Mouse (Mus musculus) ovary, postnatal 14 days (tissue): Measurements from ENCODE around the gene Taar5.

Source experiments
- DNase-seq: peaks from one replicate; pipeline ENCODE4 v3.0.0; 2022; ENCODE audit warnings: low spot score

Gene Taar5

DNA sequence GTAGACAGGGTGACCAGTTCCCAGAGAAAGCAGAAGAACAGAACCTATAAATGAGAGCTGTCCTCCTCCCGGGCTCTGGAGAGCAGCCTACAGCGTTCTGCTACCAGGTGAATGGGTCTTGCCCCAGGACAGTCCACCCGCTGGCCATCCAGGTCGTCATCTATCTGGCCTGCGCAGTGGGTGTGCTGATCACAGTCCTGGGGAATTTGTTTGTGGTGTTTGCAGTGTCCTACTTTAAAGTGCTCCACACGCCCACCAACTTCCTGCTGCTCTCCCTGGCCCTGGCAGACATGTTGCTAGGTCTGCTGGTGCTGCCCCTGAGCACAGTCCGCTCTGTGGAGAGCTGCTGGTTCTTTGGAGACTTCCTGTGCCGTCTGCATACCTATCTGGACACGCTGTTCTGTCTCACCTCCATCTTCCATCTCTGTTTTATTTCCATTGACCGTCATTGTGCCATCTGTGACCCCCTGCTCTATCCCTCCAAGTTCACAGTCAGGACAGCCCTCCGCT is at the start of gene Taar5:
Gene Taar5 (plus strand): TSS at position 51 of the 510 bp plus-strand sequence.
- DNase-seq = no peak

- no peak for DNase-seq
Measured at GRCm38 (mm10) chr10:23922468-23922867, 48.0 kb upstream of the Taar5 start.

DNA sequence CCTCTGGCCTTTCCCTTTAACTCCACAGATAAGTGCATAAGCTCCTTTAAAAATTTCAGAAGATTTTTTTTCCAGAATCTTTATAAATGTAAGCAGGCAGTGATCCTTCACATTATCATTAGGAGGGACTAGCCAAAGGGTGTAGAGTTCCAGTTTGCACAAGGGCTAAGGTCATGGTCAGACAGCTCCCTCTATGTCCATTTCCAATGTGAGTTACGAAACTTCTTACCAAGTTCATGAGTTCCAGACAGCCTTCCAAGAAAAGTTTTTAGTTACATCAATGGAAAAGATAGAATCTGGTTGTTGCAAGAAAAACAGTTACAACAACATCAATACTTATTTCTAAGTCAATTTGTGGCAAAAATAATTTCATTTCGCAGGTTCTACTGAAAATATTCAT is 46.6 kb upstream of the Taar5 start:
- no peak for DNase-seq

- no peak for DNase-seq
Measured at GRCm38 (mm10) chr10:23937613-23938012, 32.9 kb upstream of the Taar5 start.

DNA sequence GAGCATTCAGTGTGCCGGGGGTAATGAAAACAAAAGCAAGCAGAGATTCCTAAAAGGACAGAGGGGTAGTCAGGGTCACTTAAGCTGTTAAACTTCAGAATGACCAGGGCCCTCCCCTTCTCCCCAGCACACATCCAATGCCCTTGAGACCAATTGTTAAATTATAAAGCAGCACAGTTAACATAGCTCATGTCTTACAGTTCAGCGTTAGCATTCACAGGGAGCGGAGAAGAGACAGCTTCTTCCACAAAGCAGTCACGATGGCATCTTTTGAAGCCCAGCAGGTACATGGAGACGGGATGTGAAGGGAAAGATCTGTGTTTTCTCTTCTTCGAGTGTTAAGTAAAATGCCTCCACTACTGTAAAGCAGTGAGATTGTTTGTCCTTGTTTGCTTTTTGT is 32.2 kb upstream of the Taar5 start, which contains the start of gene Taar2:
Gene Taar2 (plus strand): TSS at position 261 of the 400 bp plus-strand sequence.
- no peak for DNase-seq

DNA sequence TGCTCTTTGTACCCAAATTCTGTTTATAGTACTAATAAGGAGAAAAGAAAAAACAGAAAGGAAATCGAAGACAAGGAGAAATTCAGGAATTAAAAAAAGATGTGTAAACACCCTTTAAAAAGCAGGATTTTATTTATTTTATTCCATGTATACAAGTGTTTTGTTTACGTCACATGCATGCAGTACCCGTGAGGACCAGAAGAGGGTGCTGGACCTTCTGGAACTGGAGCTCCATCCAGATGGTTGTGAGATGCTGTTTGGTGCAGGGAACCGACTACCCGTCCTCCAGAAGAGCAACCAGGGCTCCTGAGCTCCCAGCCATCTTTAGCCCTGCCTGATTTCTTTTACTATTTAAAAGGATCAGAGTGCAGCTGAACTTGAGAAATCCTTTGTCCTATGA is 28.0 kb upstream of the Taar5 start:
- no peak for DNase-seq

DNA sequence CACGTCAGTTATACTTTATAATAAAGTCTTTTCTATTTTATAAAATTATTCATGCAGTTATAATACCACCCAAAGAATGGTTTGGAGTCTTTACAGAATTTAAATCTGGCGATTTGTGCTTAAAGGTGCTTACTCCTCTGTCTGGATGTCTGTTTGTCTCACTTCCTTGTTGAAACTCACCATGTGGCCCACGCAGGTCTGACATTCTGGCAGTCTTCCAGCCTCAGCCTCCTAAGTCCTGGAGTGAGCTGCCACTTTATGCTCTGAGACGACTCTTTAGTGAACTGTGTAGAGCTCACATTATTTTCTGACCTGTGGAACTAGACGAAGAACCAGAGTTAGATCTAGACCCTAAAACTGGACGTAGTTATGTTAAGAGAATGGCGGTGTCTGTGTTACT is 22.5 kb upstream of the Taar5 start:
- DNase-seq = no peak

GRCm38 (mm10) chr10:23949508-23950005 is 20.9 kb upstream of the Taar5 start, which contains the start of gene Taar3:
Taar3 (plus strand) TSS chr10:23949558.
- DNase-seq = no peak

GRCm38 (mm10) chr10:23951714-23952113 is 18.8 kb upstream of the Taar5 start:
- no peak for DNase-seq

DNA sequence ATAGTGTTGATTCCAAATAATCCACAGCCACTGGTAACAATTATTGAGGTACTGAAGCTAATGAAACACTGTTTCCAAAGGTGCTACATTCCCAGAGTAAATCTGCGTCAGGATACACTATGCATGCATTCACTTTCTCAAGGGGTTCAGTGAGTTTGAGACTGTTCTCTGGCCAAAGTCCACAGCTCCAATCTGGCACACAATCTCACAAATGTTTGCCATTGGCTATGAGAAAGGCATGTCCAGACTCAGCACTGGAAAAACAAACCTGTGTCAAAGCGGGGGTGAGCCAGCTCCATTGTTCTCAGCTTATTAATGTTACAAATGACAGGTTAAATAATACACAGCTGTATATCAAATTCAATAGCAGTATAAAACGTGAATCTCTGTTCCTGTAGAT is 11.4 kb upstream of the Taar5 start:
- DNase-seq = no peak

GRCm38 (mm10) chr10:23960444-23960915 is 10.0 kb upstream of the Taar5 start, which contains the start of gene Taar4:
Taar4 (plus strand) TSS chr10:23960494.
- DNase-seq = no peak

- DNase-seq = no peak
Measured at GRCm38 (mm10) chr10:23963444-23963843, 7.1 kb upstream of the Taar5 start.

DNA sequence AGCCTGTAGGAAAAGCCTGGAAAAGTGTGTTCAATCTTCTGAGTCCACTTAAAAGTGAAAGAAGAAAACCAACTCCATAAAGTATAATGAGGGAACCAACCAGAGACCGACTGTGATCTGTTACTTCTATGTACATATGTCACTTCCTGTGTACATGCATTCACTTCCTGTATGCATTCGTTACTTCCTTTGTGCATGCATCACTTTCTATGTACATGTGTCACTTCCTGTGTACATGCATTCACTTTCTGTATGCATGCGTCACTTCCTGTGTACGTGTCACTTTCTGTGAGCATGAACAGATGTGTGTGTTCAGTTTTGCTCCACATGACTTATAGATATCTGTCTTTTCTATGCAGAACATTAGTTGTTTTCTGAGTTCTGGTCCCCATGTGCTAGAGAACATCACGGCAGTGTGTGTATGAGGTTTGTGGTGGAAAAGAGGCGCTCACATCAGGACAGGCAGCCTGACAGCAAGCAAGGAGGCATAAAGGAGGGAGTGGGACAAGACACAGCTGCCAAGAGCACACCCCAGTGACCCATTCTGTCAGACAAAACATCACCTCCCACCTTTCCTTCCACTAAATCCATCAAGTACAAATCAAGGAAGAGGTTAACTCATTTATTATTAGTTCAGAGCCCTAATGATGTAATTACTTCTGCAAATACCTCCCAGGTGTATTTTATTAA is 5.4 kb upstream of the Taar5 start:
- DNase-seq = no peak

DNA sequence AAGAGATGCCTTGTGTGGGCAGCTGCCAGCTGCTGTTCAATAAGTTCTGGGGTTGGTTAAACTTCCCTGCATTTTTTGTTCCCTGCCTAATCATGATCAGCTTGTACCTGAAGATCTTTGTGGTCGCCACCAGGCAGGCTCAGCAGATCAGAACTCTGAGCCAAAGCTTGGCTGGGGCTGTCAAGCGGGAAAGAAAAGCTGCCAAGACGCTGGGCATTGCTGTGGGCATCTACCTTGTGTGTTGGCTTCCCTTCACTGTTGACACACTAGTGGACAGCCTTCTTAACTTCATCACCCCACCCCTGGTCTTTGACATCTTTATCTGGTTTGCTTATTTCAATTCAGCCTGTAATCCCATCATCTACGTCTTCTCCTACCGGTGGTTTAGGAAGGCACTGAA is 750 bp downstream of the Taar5 start:
- no peak for DNase-seq

DNA sequence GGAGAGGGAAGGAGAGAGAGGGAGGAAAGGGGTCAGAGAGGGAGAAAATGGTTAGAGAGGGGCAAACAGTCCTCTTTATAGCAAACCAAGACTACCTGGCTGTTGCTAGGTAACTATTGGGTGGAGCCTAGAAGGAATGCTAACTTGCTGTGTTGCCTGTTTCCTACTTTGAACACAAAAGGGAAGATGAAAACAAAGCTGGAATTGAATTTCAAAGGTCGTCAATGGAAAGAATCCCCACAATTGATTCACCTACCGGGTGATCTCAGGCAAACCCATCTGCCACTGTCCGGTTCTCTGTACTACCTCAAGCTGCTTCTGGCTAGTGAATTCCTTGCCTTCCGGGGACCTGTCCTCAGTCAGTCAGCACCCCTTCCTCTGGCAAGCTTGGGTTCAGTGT is 7.5 kb downstream of the Taar5 start:
- DNase-seq = no peak

- DNase-seq = peak; percentile 63
Measured at GRCm38 (mm10) chr10:23978901-23979705, 8.6 kb downstream of the Taar5 start.

- DNase-seq = no peak
Measured at GRCm38 (mm10) chr10:23985546-23985945, 15.0 kb downstream of the Taar5 start, which contains the start of gene Taar6. Taar6 (minus strand) TSS chr10:23985646.

GRCm38 (mm10) chr10:23986419-23986818 is 15.9 kb downstream of the Taar5 start:
- DNase-seq = no peak

DNA sequence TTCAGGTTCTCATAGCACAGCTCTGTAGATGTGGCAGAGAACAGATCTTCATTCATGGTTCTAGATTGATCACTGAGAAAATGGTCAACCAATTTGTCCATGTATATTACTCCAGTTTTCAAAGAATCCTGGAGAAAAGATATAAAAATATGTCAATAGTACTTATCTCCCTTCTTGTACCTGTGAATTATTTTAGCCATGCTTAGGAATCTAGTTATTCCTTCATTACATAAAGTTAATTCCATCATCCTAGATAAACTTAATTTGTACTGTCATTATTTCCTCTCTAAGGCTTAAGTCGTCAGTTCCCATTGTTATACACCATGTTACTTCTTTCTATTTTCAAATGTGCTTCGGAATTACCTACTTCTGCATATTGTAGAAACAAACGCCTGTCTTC is 22.9 kb downstream of the Taar5 start, which contains the start of gene Taar7a:
Gene Taar7a (minus strand): TSS at position 101 of the 400 bp plus-strand sequence.
- no peak for DNase-seq

GRCm38 (mm10) chr10:23999639-24000038 is 29.1 kb downstream of the Taar5 start, which contains the start of gene Taar7b:
Taar7b (plus strand) TSS chr10:23999939.
- no peak for DNase-seq

- no peak for DNase-seq
Measured at GRCm38 (mm10) chr10:24006442-24006841, 35.9 kb downstream of the Taar5 start.

DNA sequence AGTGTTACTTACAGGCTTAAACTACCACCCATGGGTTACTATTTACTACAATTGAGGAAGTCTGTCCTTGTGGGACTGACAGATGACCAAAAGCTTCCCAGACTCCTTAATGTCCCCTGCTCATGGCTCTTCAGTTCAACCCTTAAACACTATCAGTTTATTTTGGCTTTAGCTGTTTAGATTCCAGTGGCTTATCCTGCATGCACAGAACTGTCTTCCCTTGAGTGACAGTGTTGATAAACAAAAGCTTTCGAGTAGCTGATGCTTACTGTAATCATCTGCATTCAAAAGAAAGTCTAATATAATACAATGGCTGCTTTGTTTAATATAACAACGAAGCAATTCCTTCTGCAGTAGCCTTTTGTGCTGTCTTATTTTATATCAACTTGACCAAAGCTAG is 36.5 kb downstream of the Taar5 start:
- DNase-seq = no peak
